Mouse (Mus musculus) stomach, embryonic 16.5 days (tissue): ENCODE data around the gene Adad2. TPM values are rescaled to one million over a fixed set of nuclear protein-coding genes. Genes with fewer than 3 reads are reported as not detected.
A peak's percentile ranks its signal among the peaks of the same experiment; 100 is the strongest.

Source experiments
- ATAC-seq: fragments of 200-750 bp; cut with Nextera tagmentation; 2 replicates; pipeline ENCODE4 v1.8.0; 2017; ENCODE audit warnings: moderate number of reproducible peaks, moderate TSS enrichment; ENCODE audit not compliant: insufficient read depth, low FRiP score
- H3K27ac ChIP-seq: fragments of 300-500 bp; sonication (generic); 2 replicates; pipeline ENCODE4 v1.5.1; 2014; ENCODE audit warnings: low read length
- H3K27me3 ChIP-seq: fragments of 300-500 bp; sonication (generic); 2 replicates; pipeline ENCODE4 v1.6.1; 2014; ENCODE audit warnings: low read length, control low read depth, mixed read lengths; ENCODE audit not compliant: control insufficient read depth, insufficient read depth
- H3K36me3 ChIP-seq: fragments of 300-500 bp; sonication (generic); 2 replicates; pipeline ENCODE4 v1.6.1; 2014; ENCODE audit warnings: low read length; ENCODE audit not compliant: control insufficient read depth, insufficient read depth
- H3K4me1 ChIP-seq: fragments of 300-500 bp; sonication (generic); 2 replicates; pipeline ENCODE4 v1.6.1; 2014; ENCODE audit warnings: low read length, control low read depth, mixed read lengths; ENCODE audit not compliant: control insufficient read depth, insufficient read depth
- H3K4me2 ChIP-seq: fragments of 300-500 bp; sonication (generic); 2 replicates; pipeline ENCODE4 v1.6.1; 2014; ENCODE audit warnings: low read depth, low read length, mixed read lengths
- H3K4me3 ChIP-seq: fragments of 300-500 bp; sonication (generic); replicated peaks from 2 replicates; pipeline ENCODE4 v1.5.1; 2014; ENCODE audit warnings: mild to moderate bottlenecking, low read length
- H3K9ac ChIP-seq: fragments of 300-500 bp; sonication (generic); 2 replicates; pipeline ENCODE4 v1.6.1; 2014; ENCODE audit warnings: low read length
- H3K9me3 ChIP-seq: fragments of 300-500 bp; sonication (generic); replicated peaks from 2 replicates; pipeline ENCODE4 v1.6.1; 2016; ENCODE audit warnings: low read length, control low read depth; ENCODE audit not compliant: control insufficient read depth
- WGBS: fragments of 180-500 bp; shearing (Covaris S2); extraction: QIAGEN DNeasy Blood & Tissue Kit; methylation state at CpG from one replicate; pipeline ENCODE4 v1.1.7; 2014; 5-methylcytosine and 5-hydroxymethylcytosine counted together
- polyA plus RNA-seq: library from polyadenylated mRNA; unstranded; fragments of >200 nt; fragmentation: Nextera tagmentation; extraction: Ambion mirVana; gene quantifications from 2 replicates; pipeline ENCODE4 v1.2.1, GENCODE M21; 2015

Adad2 gene
- polyA plus RNA-seq, 1 experiment from 2014 or later, result 0.06 TPM

- no peaks in the 10 kb centered on the region for H3K9me3 ChIP-seq
- no peak for ATAC-seq
- no peaks in the 10 kb centered on the region for H3K36me3 ChIP-seq
- H3K4me2 ChIP-seq, result peak overlapping the region; percentile 89
- H3K27ac ChIP-seq, result no peak overlapping the region
- H3K4me3 ChIP-seq, result peak overlapping the region; percentile 75
- WGBS, result 2% methylated on average over 16 of the region's 16 CpGs
- H3K27me3 ChIP-seq, result no peaks in the 10 kb centered on the region
- peak overlapping the region; percentile 81 for H3K9ac ChIP-seq
- peaks cover 15% of the 10 kb centered on the region for H3K4me1 ChIP-seq
These were observed 37.2 kb upstream of the Adad2 start for GRCm38 (mm10) chr8:119575366-119575726.

DNA sequence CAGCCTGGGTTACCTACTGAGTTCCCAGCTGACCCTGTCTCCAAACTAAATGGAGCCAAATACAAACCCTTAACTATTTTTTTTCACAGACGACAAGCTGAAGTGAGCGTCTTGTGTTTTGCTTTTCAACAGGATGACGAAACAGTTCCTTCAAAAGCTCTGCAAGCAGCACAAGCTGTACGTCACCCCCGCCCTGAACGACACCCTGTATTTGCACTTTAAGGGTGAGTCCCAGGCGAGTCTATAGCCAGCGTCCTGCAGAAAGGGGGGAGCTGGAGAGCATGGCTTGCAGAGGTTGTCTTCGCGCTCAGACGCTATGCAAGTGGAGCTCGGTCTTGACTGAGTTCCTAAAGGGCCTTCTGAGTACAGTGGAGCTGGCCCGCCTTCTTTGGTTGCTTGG lies 33.5 kb upstream of the Adad2 start:
- Histone ChIP-seq H3K9ac (no peak overlapping the region), H3K4me1 (peaks cover 10% of the 10 kb centered on the region), H3K4me3 (no peak overlapping the region), H3K9me3 (no peaks in the 10 kb centered on the region), H3K36me3 (no peaks in the 10 kb centered on the region), H3K4me2 (no peak overlapping the region; the same call in 1 of the 2 replicates), H3K27ac (no peak overlapping the region), H3K27me3 (no peaks in the 10 kb centered on the region)
- WGBS, result 37% methylated on average over 13 of the region's 13 CpGs
- ATAC-seq, result no peak

DNA sequence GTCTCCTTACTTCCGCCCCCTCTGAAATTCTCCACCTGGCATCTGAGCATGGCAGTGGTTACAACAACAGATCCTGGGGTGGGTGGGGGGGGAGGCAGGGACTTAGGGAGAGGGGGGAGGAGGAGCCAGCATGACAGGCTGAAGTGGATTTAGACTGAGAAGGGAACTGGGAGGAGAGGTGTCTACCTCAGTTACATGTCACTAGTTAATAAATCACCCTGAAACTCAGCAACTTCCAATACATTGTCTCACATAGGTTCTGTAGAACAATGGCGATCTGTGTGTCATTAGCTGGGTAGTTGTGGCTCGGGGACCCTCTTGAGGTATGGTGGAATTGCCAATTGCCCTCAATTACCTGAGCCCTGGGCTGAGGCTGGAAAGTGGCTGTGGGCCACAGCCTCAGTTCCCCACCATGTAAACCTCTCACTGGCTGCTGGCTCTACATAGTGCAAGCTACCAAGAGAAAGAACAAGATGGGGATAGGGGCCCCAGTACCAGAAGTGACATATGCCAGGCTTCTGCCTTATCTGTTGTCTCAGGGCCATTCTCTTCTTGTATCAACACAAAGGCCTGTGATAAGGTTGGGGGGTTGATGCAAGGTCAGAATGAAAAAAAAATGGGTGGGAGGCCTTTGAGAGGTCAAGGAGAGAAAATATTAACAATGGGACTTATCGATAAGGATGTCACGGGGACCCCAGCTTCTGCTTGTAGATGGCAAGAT lies 31.9 kb upstream of the Adad2 start:
- ATAC-seq, result no peak
- no peaks in the 10 kb centered on the region for H3K9me3 ChIP-seq
- WGBS, result 64% methylated on average over 5 of the region's 5 CpGs
- H3K4me3 ChIP-seq, result no peak overlapping the region
- H3K27ac ChIP-seq, result no peak overlapping the region
- no peak overlapping the region for H3K4me2 ChIP-seq
- no peak overlapping the region for H3K9ac ChIP-seq
- 0 out of 2 replicates have a peak, but pooled peaks cover under 1% of the 10 kb centered on the region for H3K4me1 ChIP-seq
- H3K27me3 ChIP-seq, result no peaks in the 10 kb centered on the region
- no peaks in the 10 kb centered on the region for H3K36me3 ChIP-seq

- H3K27ac ChIP-seq, result peak overlapping the region; percentile 23; the same call in 1 of the 2 replicates
- H3K4me2 ChIP-seq, result peak overlapping the region; percentile 72
- no peaks in the 10 kb centered on the region for H3K27me3 ChIP-seq
- no peaks in the 10 kb centered on the region for H3K9me3 ChIP-seq
- peak overlapping the region; percentile 44 for H3K4me3 ChIP-seq
- H3K36me3 ChIP-seq, result no peaks in the 10 kb centered on the region
- peaks cover 3% of the 10 kb centered on the region; the same call in 1 of the 2 replicates for H3K4me1 ChIP-seq
- H3K9ac ChIP-seq, result peak overlapping the region; percentile 70
- 9% methylated on average over 15 of the region's 24 CpGs for WGBS
- ATAC-seq, result peak; percentile 71
These were observed 26.6 kb upstream of the Adad2 start for GRCm38 (mm10) chr8:119585901-119586300.

DNA sequence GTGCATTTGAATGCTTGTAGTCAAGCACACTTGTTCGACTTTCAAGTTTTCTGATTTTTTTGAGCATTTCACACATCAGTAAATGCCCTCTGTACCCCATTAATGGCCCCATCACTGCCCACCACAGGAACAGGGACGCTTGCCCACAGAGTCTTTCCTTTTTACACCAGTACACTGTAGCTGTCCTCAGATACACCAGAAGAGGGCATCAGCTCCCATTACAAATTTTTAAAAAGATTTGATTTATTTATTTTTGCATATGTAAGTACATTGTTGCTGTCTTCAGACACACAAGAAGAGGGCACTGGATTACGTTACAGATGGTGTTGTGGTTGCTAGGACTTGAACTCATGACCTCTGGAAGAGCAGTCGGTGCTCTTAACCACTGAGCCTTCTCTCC lies 24.2 kb upstream of the Adad2 start:
- 66% methylated on average over 4 of the region's 4 CpGs for WGBS
- H3K9ac ChIP-seq, result no peak overlapping the region
- H3K9me3 ChIP-seq, result no peaks in the 10 kb centered on the region
- no peaks in the 10 kb centered on the region for H3K27me3 ChIP-seq
- no peak for ATAC-seq
- no peak overlapping the region for H3K4me2 ChIP-seq
- no peak overlapping the region for H3K4me3 ChIP-seq
- peaks cover 3% of the 10 kb centered on the region; the same call in 1 of the 2 replicates for H3K4me1 ChIP-seq
- no peak overlapping the region for H3K27ac ChIP-seq
- H3K36me3 ChIP-seq, result no peaks in the 10 kb centered on the region

- Histone ChIP-seq H3K27ac (no peak overlapping the region), H3K4me2 (no peak overlapping the region), H3K4me1 (peaks cover 3% of the 10 kb centered on the region; the same call in 1 of the 2 replicates), H3K9me3 (no peaks in the 10 kb centered on the region), H3K9ac (no peak overlapping the region), H3K4me3 (no peak overlapping the region), H3K27me3 (no peaks in the 10 kb centered on the region), H3K36me3 (no peaks in the 10 kb centered on the region)
- WGBS, result 26% methylated on average over 10 of the region's 10 CpGs
- ATAC-seq, result no peak
These were observed 23.7 kb upstream of the Adad2 start for GRCm38 (mm10) chr8:119588844-119589243.

GRCm38 (mm10) chr8:119590348-119590747 lies 22.2 kb upstream of the Adad2 start:
- H3K4me3 ChIP-seq, result no peak overlapping the region
- peak; percentile 38; the same call in 1 of the 2 replicates for ATAC-seq
- WGBS, result 67% methylated on average over 14 of the region's 14 CpGs
- no peaks in the 10 kb centered on the region for H3K36me3 ChIP-seq
- no peaks in the 10 kb centered on the region for H3K9me3 ChIP-seq
- H3K27me3 ChIP-seq, result no peaks in the 10 kb centered on the region
- H3K9ac ChIP-seq, result no peak overlapping the region
- no peak overlapping the region for H3K4me2 ChIP-seq
- H3K27ac ChIP-seq, result no peak overlapping the region
- peaks cover 3% of the 10 kb centered on the region; the same call in 1 of the 2 replicates for H3K4me1 ChIP-seq

DNA sequence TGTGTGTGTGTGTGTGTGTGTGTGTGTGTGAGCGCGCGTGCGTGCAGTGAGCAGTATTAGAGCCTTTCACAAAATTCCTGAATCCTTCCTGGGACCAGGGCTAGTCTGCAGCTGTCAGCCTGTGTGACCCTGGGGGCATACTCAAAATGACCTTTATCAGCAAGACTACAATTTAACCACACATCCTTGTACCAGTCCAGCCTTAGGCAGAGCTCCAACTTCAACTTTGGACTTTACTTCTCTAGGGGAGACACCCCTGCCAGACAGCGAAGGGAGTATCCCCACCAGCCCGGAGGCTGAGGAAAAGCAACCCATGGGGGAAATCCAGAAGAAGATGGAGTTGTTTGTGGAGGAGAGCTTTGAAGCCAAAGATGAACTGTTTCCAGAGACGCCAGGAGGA lies 21.1 kb upstream of the Adad2 start:
- Histone ChIP-seq H3K27me3 (no peaks in the 10 kb centered on the region), H3K4me1 (no peaks in the 10 kb centered on the region), H3K4me2 (no peak overlapping the region), H3K27ac (no peak overlapping the region), H3K36me3 (no peaks in the 10 kb centered on the region), H3K9ac (no peak overlapping the region), H3K9me3 (no peaks in the 10 kb centered on the region), H3K4me3 (no peak overlapping the region)
- no peak for ATAC-seq
- 87% methylated on average over 7 of the region's 7 CpGs for WGBS

- peak overlapping the region; percentile 92 for H3K9ac ChIP-seq
- no peaks in the 10 kb centered on the region for H3K27me3 ChIP-seq
- WGBS, result 90% methylated on average over 4 of the region's 4 CpGs
- no peak overlapping the region for H3K27ac ChIP-seq
- peak overlapping the region; percentile 86 for H3K4me2 ChIP-seq
- H3K9me3 ChIP-seq, result no peaks in the 10 kb centered on the region
- H3K36me3 ChIP-seq, result peaks cover 21% of the 10 kb centered on the region
- no peak for ATAC-seq
- H3K4me1 ChIP-seq, result peaks cover 10% of the 10 kb centered on the region
- H3K4me3 ChIP-seq, result no peak overlapping the region
These were observed 8.8 kb upstream of the Adad2 start for GRCm38 (mm10) chr8:119603771-119604170.
